Mouse (Mus musculus) spleen, adult 2 months (tissue): Measurements from ENCODE around the gene Cd209b.

ENCODE experiments used
- CTCF ChIP-seq: fragments of 200-500 bp; IDR thresholded peaks from 2 replicates; pipeline ENCODE4 v1.5.1; 2011; ENCODE audit warnings: mild to moderate bottlenecking, inconsistent platforms; ENCODE audit not compliant: insufficient read depth, insufficient read length, insufficient replicate concordance; ENCODE audit errors: extremely low read depth
- POLR2A ChIP-seq: fragments of 200-500 bp; IDR thresholded peaks from 2 replicates; pipeline ENCODE4 v1.6.1; 2011; ENCODE audit warnings: low read depth, low read length, inconsistent platforms

DNA sequence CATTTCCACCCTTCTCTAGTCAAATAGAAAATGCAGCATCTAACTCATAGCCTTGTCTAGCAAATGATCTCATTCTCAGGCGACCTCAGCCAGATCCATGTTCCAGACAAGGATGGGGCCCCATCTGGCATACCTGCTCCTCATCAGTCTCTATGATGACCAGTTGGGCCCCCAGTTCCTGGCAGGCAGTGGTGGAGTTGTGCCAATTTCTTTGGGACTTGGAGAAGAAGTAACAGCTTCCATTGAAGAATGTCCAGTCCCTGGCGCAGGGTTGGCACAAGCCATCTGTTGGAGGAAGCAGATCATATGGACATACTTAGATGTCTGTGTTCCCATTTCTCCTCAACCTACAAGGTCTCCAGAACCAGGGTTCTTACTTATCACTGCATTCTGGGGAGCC is 50.5 kb downstream of the Cd209b start:
- TF ChIP-seq CTCF = no peak
- no peak for TF ChIP-seq POLR2A
